Mouse (Mus musculus): Measurements from ENCODE around the gene Naga. TPM values are rescaled to one million over a fixed set of nuclear protein-coding genes. Genes with fewer than 3 reads are reported as not detected.
A peak's percentile ranks its signal among the peaks of the same experiment; 100 is the strongest.

Naga gene
- polyA plus RNA-seq, 1 experiment from 2014 or later = 33.7 TPM

DNA sequence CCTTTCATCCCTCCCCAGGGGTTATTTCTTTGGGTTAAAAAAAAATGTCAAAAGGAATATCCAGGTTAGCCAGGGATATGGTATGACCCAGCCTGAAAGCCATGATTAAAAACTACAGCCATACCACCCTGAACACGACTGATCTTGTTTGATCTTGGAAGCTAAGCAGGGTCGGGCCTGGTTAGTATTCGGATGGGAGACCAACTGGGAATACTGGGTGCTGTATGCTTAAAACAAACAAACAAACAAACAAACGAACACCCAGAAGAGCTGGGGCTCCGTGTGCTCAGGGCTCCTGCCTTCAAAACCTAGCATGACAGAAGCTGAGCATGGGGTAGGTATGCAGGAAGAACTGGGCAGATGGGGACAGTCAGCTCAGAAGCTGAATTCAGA lies 3.8 kb upstream of the Naga start:
- H3K4me2 ChIP-seq = peak overlapping the region; percentile 97
- 52% methylated on average over 5 of the region's 5 CpGs for WGBS
- DNase-seq (ENCODE audit: low spot score) (no peak), ATAC-seq (replicated peaks; ENCODE audit: low FRiP score) (no peak)
- H3K36me3 ChIP-seq (ENCODE audit: control insufficient read depth, insufficient read depth, low read length) = peaks cover 8% of the 10 kb centered on the region; the same call in 1 of the 2 replicates
- peak overlapping the region; percentile 99 for H3K27ac ChIP-seq (ENCODE audit: low read depth, low read length)
- H3K9me3 ChIP-seq (ENCODE audit: control insufficient read depth, low read length) = no peaks in the 10 kb centered on the region
- peaks cover 78% of the 10 kb centered on the region for H3K4me1 ChIP-seq (replicated peaks; ENCODE audit: control insufficient read depth, insufficient read depth, low read length)
- H3K9ac ChIP-seq (ENCODE audit: low read depth, low read length) = peak overlapping the region; percentile 96
- H3K4me3 ChIP-seq (ENCODE audit: low read depth, low read length) = peak overlapping the region; percentile 72
- no peaks in the 10 kb centered on the region for H3K27me3 ChIP-seq (replicated peaks; ENCODE audit: control insufficient read depth, insufficient read depth, low read length)

GRCm38 (mm10) chr15:82341675-82342542 lies 3.2 kb upstream of the Naga start:
- Histone ChIP-seq H3K9me3 (ENCODE audit: control insufficient read depth, low read length) (no peaks in the 10 kb centered on the region), H3K4me1 (replicated peaks; ENCODE audit: control insufficient read depth, insufficient read depth, low read length) (peaks cover 77% of the 10 kb centered on the region), H3K27ac (ENCODE audit: low read depth, low read length) (peak overlapping the region; percentile 99), H3K36me3 (ENCODE audit: control insufficient read depth, insufficient read depth, low read length) (peaks cover 8% of the 10 kb centered on the region; the same call in 1 of the 2 replicates), H3K9ac (ENCODE audit: low read depth, low read length) (peak overlapping the region; percentile 96), H3K4me2 (peak overlapping the region; percentile 97), H3K27me3 (replicated peaks; ENCODE audit: control insufficient read depth, insufficient read depth, low read length) (no peaks in the 10 kb centered on the region), H3K4me3 (ENCODE audit: low read depth, low read length) (peak overlapping the region; percentile 72)
- ATAC-seq (replicated peaks; ENCODE audit: low FRiP score) (peak; percentile 71), DNase-seq (ENCODE audit: low spot score) (peak; percentile 68)
- WGBS = 22% methylated on average over 15 of the region's 15 CpGs

GRCm38 (mm10) chr15:82341036-82341501 lies 2.3 kb upstream of the Naga start:
- Histone ChIP-seq H3K27me3 (replicated peaks; ENCODE audit: control insufficient read depth, insufficient read depth, low read length) (no peaks in the 10 kb centered on the region), H3K4me1 (replicated peaks; ENCODE audit: control insufficient read depth, insufficient read depth, low read length) (peaks cover 76% of the 10 kb centered on the region), H3K36me3 (ENCODE audit: control insufficient read depth, insufficient read depth, low read length) (peaks cover 8% of the 10 kb centered on the region; the same call in 1 of the 2 replicates), H3K4me3 (ENCODE audit: low read depth, low read length) (peak overlapping the region; percentile 72), H3K27ac (ENCODE audit: low read depth, low read length) (peak overlapping the region; percentile 99), H3K9me3 (ENCODE audit: control insufficient read depth, low read length) (no peaks in the 10 kb centered on the region), H3K9ac (ENCODE audit: low read depth, low read length) (peak overlapping the region; percentile 96), H3K4me2 (peak overlapping the region; percentile 97)
- peak; percentile 78 for DNase-seq (ENCODE audit: low spot score)
- WGBS = 2% methylated on average over 39 of the region's 40 CpGs
- ATAC-seq (replicated peaks; ENCODE audit: low FRiP score) = peak; percentile 35

DNA sequence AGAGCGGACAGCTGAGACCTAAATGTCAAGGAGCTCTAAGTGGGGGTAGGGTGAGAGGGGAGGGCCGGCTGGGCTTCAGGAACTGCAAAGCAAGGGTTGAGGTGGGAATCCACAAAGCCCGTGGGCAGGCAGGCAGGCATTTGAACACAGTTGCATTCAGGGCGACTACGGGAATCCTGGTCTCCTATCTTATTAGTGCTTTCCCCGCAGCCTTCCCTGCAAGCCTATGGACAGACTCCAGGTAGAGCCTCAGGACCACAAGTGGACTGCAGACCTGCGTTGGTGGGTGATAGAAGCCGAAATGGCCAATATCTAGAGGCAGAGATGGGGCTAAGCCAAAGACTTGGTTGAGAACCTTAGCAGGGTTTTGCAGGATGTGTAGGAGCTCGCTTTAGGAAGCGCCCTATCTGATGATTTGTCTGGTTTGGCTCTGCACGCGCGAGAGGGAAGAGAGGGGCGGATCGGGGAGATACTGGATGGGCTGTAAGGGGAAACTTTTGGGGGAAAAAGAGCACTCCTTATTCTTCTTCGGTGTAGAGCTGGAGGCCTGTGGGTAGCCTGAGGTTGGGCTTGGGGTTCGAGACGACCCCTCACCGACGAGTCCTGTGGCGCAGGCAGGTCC lies 1.8 kb upstream of the Naga start:
- Histone ChIP-seq H3K4me1 (replicated peaks; ENCODE audit: control insufficient read depth, insufficient read depth, low read length) (peaks cover 76% of the 10 kb centered on the region), H3K9me3 (ENCODE audit: control insufficient read depth, low read length) (no peaks in the 10 kb centered on the region), H3K27ac (ENCODE audit: low read depth, low read length) (peak overlapping the region; percentile 99), H3K36me3 (ENCODE audit: control insufficient read depth, insufficient read depth, low read length) (peaks cover 8% of the 10 kb centered on the region; the same call in 1 of the 2 replicates), H3K4me3 (ENCODE audit: low read depth, low read length) (peak overlapping the region; percentile 72), H3K27me3 (replicated peaks; ENCODE audit: control insufficient read depth, insufficient read depth, low read length) (no peaks in the 10 kb centered on the region), H3K9ac (ENCODE audit: low read depth, low read length) (peak overlapping the region; percentile 96), H3K4me2 (peak overlapping the region; percentile 97)
- no peak for DNase-seq (ENCODE audit: low spot score)
- ATAC-seq (replicated peaks; ENCODE audit: low FRiP score) = no peak
- WGBS = 20% methylated on average over 21 of the region's 21 CpGs

GRCm38 (mm10) chr15:82339634-82340254 lies 1.0 kb upstream of the Naga start:
- DNase-seq (ENCODE audit: low spot score) = no peak
- ATAC-seq (replicated peaks; ENCODE audit: low FRiP score) = no peak
- H3K9me3 ChIP-seq (ENCODE audit: control insufficient read depth, low read length) = no peaks in the 10 kb centered on the region
- no peaks in the 10 kb centered on the region for H3K27me3 ChIP-seq (replicated peaks; ENCODE audit: control insufficient read depth, insufficient read depth, low read length)
- WGBS = 46% methylated on average over 8 of the region's 8 CpGs
- peaks cover 12% of the 10 kb centered on the region; the same call in 1 of the 2 replicates for H3K36me3 ChIP-seq (ENCODE audit: control insufficient read depth, insufficient read depth, low read length)
- peak overlapping the region; percentile 96 for H3K9ac ChIP-seq (ENCODE audit: low read depth, low read length)
- H3K27ac ChIP-seq (ENCODE audit: low read depth, low read length) = peak overlapping the region; percentile 99
- H3K4me3 ChIP-seq (ENCODE audit: low read depth, low read length) = peak overlapping the region; percentile 72; the same call in 1 of the 2 replicates
- peak overlapping the region; percentile 97 for H3K4me2 ChIP-seq
- H3K4me1 ChIP-seq (replicated peaks; ENCODE audit: control insufficient read depth, insufficient read depth, low read length) = peaks cover 68% of the 10 kb centered on the region

GRCm38 (mm10) chr15:82339150-82339549 lies 425 bp upstream of the Naga start:
- Histone ChIP-seq H3K4me3 (ENCODE audit: low read depth, low read length) (peak overlapping the region; percentile 63), H3K27ac (ENCODE audit: low read depth, low read length) (peak overlapping the region; percentile 99), H3K4me1 (replicated peaks; ENCODE audit: control insufficient read depth, insufficient read depth, low read length) (peaks cover 63% of the 10 kb centered on the region), H3K36me3 (ENCODE audit: control insufficient read depth, insufficient read depth, low read length) (peaks cover 13% of the 10 kb centered on the region; the same call in 1 of the 2 replicates), H3K4me2 (peak overlapping the region; percentile 97), H3K9ac (ENCODE audit: low read depth, low read length) (peak overlapping the region; percentile 96), H3K9me3 (ENCODE audit: control insufficient read depth, low read length) (no peaks in the 10 kb centered on the region), H3K27me3 (replicated peaks; ENCODE audit: control insufficient read depth, insufficient read depth, low read length) (no peaks in the 10 kb centered on the region)
- ATAC-seq (replicated peaks; ENCODE audit: low FRiP score) (no peak), DNase-seq (ENCODE audit: low spot score) (no peak)
- 48% methylated on average over 10 of the region's 10 CpGs for whole genome bisulfite sequencing

DNA sequence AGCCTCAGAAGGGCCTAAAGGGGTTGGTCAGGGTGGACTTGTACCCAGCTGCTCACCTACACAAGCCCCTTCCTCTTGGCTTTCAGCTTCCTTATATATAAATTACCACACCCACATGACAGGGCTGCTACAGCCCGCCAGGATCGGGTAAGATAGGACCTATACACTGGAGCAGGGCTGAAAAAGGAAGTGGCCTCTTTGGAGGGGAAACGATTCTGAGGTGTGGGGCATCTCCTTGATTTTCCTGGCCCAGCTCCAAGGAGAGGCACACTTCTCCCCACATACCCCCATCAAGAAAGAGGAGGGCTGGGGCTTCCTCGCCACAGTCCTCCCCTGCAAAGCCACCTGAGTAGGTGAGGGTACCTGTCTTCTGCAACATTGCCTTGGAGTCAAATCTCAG lies 850 bp downstream of the Naga start:
- WGBS = 18% methylated on average over 4 of the region's 4 CpGs
- no peak for ATAC-seq (replicated peaks; ENCODE audit: low FRiP score)
- Histone ChIP-seq H3K27me3 (replicated peaks; ENCODE audit: control insufficient read depth, insufficient read depth, low read length) (no peaks in the 10 kb centered on the region), H3K4me1 (replicated peaks; ENCODE audit: control insufficient read depth, insufficient read depth, low read length) (peaks cover 50% of the 10 kb centered on the region), H3K4me3 (ENCODE audit: low read depth, low read length) (peak overlapping the region; percentile 63), H3K9ac (ENCODE audit: low read depth, low read length) (peak overlapping the region; percentile 69), H3K4me2 (peak overlapping the region; percentile 97), H3K36me3 (ENCODE audit: control insufficient read depth, insufficient read depth, low read length) (peaks cover 7% of the 10 kb centered on the region; the same call in 1 of the 2 replicates), H3K27ac (ENCODE audit: low read depth, low read length) (peak overlapping the region; percentile 16; the same call in 1 of the 2 replicates), H3K9me3 (ENCODE audit: control insufficient read depth, low read length) (no peaks in the 10 kb centered on the region)
- no peak for DNase-seq (ENCODE audit: low spot score)

DNA sequence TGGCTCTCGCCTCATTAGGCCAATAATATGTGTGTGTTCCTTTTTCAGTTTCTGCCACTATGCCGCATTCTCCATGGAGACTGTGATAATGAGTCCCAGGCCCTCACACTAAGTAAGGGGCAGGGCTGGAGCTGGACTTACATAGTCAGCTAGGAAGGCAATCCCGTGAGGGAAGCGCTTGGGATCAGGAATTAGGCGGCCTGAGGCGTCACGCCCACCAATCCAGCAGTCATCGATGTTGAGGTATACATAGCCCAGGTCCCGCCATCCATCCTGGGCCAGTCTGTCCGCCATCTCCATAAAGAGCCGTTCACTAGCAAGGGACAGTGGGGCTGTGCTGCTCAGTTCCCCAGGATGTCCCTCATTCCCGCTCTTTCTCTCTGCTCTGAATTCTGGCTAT lies 2.1 kb downstream of the Naga start:
- 89% methylated on average over 12 of the region's 12 CpGs for WGBS
- Histone ChIP-seq H3K4me3 (ENCODE audit: low read depth, low read length) (no peak overlapping the region), H3K36me3 (ENCODE audit: control insufficient read depth, insufficient read depth, low read length) (peaks cover 8% of the 10 kb centered on the region; the same call in 1 of the 2 replicates), H3K9ac (ENCODE audit: low read depth, low read length) (no peak overlapping the region), H3K27me3 (replicated peaks; ENCODE audit: control insufficient read depth, insufficient read depth, low read length) (no peaks in the 10 kb centered on the region), H3K4me1 (replicated peaks; ENCODE audit: control insufficient read depth, insufficient read depth, low read length) (peaks cover 40% of the 10 kb centered on the region), H3K27ac (ENCODE audit: low read depth, low read length) (no peak overlapping the region), H3K9me3 (ENCODE audit: control insufficient read depth, low read length) (no peaks in the 10 kb centered on the region), H3K4me2 (no peak overlapping the region)
- ATAC-seq (replicated peaks; ENCODE audit: low FRiP score) (no peak), DNase-seq (ENCODE audit: low spot score) (no peak)
